Mouse (Mus musculus): Measurements from ENCODE around the gene Ccdc110. TPM values are rescaled to one million over a fixed set of nuclear protein-coding genes. Genes with fewer than 3 reads are reported as not detected.

The Ccdc110 gene
- polyA plus RNA-seq, 1 experiment from 2014 or later = not detected

GRCm38 (mm10) chr8:45917040-45917679 lies 17.3 kb upstream of the Ccdc110 start:
- ATAC-seq = no peak
- 74% methylated on average over 20 of the region's 20 CpGs for WGBS
- Histone ChIP-seq H3K27me3 (replicated peaks; ENCODE audit: control insufficient read depth, insufficient read depth, low read length) (no peaks in the 10 kb centered on the region), H3K36me3 (ENCODE audit: control insufficient read depth, insufficient read depth) (peaks cover 3% of the 10 kb centered on the region; the same call in 1 of the 2 replicates), H3K4me3 (ENCODE audit: low read depth, low read length) (no peak overlapping the region), H3K27ac (ENCODE audit: low read depth, low read length) (no peak overlapping the region), H3K4me1 (replicated peaks; ENCODE audit: control insufficient read depth, insufficient read depth, low read length) (no peaks in the 10 kb centered on the region), H3K4me2 (replicated peaks; ENCODE audit: low read depth) (no peak overlapping the region), H3K9me3 (ENCODE audit: control insufficient read depth) (no peaks in the 10 kb centered on the region), H3K9ac (ENCODE audit: low read depth, low read length) (no peak overlapping the region)
- TF ChIP-seq CTCF (IDR thresholded peaks at IDR 0.05; ENCODE audit: low read depth) = no peak

- whole genome bisulfite sequencing = 83% methylated on average over 15 of the region's 15 CpGs
- no peak for ATAC-seq
- Histone ChIP-seq H3K9me3 (ENCODE audit: control insufficient read depth) (no peaks in the 10 kb centered on the region), H3K36me3 (ENCODE audit: control insufficient read depth, insufficient read depth) (peaks cover 3% of the 10 kb centered on the region; the same call in 1 of the 2 replicates), H3K4me1 (replicated peaks; ENCODE audit: control insufficient read depth, insufficient read depth, low read length) (no peaks in the 10 kb centered on the region), H3K4me3 (ENCODE audit: low read depth, low read length) (no peak overlapping the region), H3K27ac (ENCODE audit: low read depth, low read length) (no peak overlapping the region), H3K4me2 (replicated peaks; ENCODE audit: low read depth) (no peak overlapping the region), H3K27me3 (replicated peaks; ENCODE audit: control insufficient read depth, insufficient read depth, low read length) (no peaks in the 10 kb centered on the region), H3K9ac (ENCODE audit: low read depth, low read length) (no peak overlapping the region)
- no peak for TF ChIP-seq CTCF (IDR thresholded peaks at IDR 0.05; ENCODE audit: low read depth)
Observed at GRCm38 (mm10) chr8:45918891-45919290, 15.5 kb upstream of the Ccdc110 start.

- Histone ChIP-seq H3K36me3 (ENCODE audit: control insufficient read depth, insufficient read depth) (peaks cover 3% of the 10 kb centered on the region; the same call in 1 of the 2 replicates), H3K4me3 (ENCODE audit: low read depth, low read length) (no peak overlapping the region), H3K9me3 (ENCODE audit: control insufficient read depth) (no peaks in the 10 kb centered on the region), H3K9ac (ENCODE audit: low read depth, low read length) (no peak overlapping the region), H3K27me3 (replicated peaks; ENCODE audit: control insufficient read depth, insufficient read depth, low read length) (no peaks in the 10 kb centered on the region), H3K4me1 (replicated peaks; ENCODE audit: control insufficient read depth, insufficient read depth, low read length) (no peaks in the 10 kb centered on the region), H3K27ac (ENCODE audit: low read depth, low read length) (no peak overlapping the region), H3K4me2 (replicated peaks; ENCODE audit: low read depth) (no peak overlapping the region)
- WGBS = 96% methylated on average over 7 of the region's 7 CpGs
- TF ChIP-seq CTCF (IDR thresholded peaks at IDR 0.05; ENCODE audit: low read depth) = no peak
- ATAC-seq = no peak
Observed at GRCm38 (mm10) chr8:45920392-45920791, 14.0 kb upstream of the Ccdc110 start.

GRCm38 (mm10) chr8:45922116-45922515 lies 12.3 kb upstream of the Ccdc110 start:
- no peak for ATAC-seq
- no peaks in the 10 kb centered on the region for H3K27me3 ChIP-seq (replicated peaks; ENCODE audit: control insufficient read depth, insufficient read depth, low read length)
- no peak overlapping the region for H3K27ac ChIP-seq (ENCODE audit: low read depth, low read length)
- no peaks in the 10 kb centered on the region for H3K4me1 ChIP-seq (replicated peaks; ENCODE audit: control insufficient read depth, insufficient read depth, low read length)
- no peak overlapping the region for H3K4me2 ChIP-seq (replicated peaks; ENCODE audit: low read depth)
- TF ChIP-seq CTCF (IDR thresholded peaks at IDR 0.05; ENCODE audit: low read depth) = no peak
- WGBS = 90% methylated on average over 7 of the region's 7 CpGs
- no peak overlapping the region for H3K9ac ChIP-seq (ENCODE audit: low read depth, low read length)
- no peak overlapping the region for H3K4me3 ChIP-seq (ENCODE audit: low read depth, low read length)
- H3K9me3 ChIP-seq (ENCODE audit: control insufficient read depth) = no peaks in the 10 kb centered on the region
- H3K36me3 ChIP-seq (ENCODE audit: control insufficient read depth, insufficient read depth) = peaks cover 3% of the 10 kb centered on the region; the same call in 1 of the 2 replicates

- no peaks in the 10 kb centered on the region for H3K9me3 ChIP-seq (ENCODE audit: control insufficient read depth)
- no peak overlapping the region for H3K4me3 ChIP-seq (ENCODE audit: low read depth, low read length)
- 88% methylated on average over 9 of the region's 9 CpGs for WGBS
- no peak overlapping the region for H3K9ac ChIP-seq (ENCODE audit: low read depth, low read length)
- no peak for TF ChIP-seq CTCF (IDR thresholded peaks at IDR 0.05; ENCODE audit: low read depth)
- no peaks in the 10 kb centered on the region for H3K4me1 ChIP-seq (replicated peaks; ENCODE audit: control insufficient read depth, insufficient read depth, low read length)
- no peak for ATAC-seq
- H3K27me3 ChIP-seq (replicated peaks; ENCODE audit: control insufficient read depth, insufficient read depth, low read length) = no peaks in the 10 kb centered on the region
- no peaks in the 10 kb centered on the region for H3K36me3 ChIP-seq (ENCODE audit: control insufficient read depth, insufficient read depth)
- no peak overlapping the region for H3K27ac ChIP-seq (ENCODE audit: low read depth, low read length)
- no peak overlapping the region for H3K4me2 ChIP-seq (replicated peaks; ENCODE audit: low read depth)
Observed at GRCm38 (mm10) chr8:45936986-45937385, 2.6 kb downstream of the Ccdc110 start.

- Histone ChIP-seq H3K9me3 (ENCODE audit: control insufficient read depth) (no peaks in the 10 kb centered on the region), H3K9ac (ENCODE audit: low read depth, low read length) (no peak overlapping the region), H3K36me3 (ENCODE audit: control insufficient read depth, insufficient read depth) (no peaks in the 10 kb centered on the region), H3K4me1 (replicated peaks; ENCODE audit: control insufficient read depth, insufficient read depth, low read length) (no peaks in the 10 kb centered on the region), H3K27ac (ENCODE audit: low read depth, low read length) (no peak overlapping the region), H3K4me3 (ENCODE audit: low read depth, low read length) (no peak overlapping the region), H3K4me2 (replicated peaks; ENCODE audit: low read depth) (no peak overlapping the region), H3K27me3 (replicated peaks; ENCODE audit: control insufficient read depth, insufficient read depth, low read length) (no peaks in the 10 kb centered on the region)
- TF ChIP-seq CTCF (IDR thresholded peaks at IDR 0.05; ENCODE audit: low read depth) = no peak
- 93% methylated on average over 4 of the region's 4 CpGs for WGBS
- ATAC-seq = no peak
Observed at GRCm38 (mm10) chr8:45946283-45946682, 11.9 kb downstream of the Ccdc110 start.
